Mouse (Mus musculus): ENCODE data around the gene Gls2. TPM values are rescaled to one million over a fixed set of nuclear protein-coding genes. Genes with fewer than 3 reads are reported as not detected.
"Not testable (repeated sequence)": the region's sequence is repeated elsewhere in the genome, so short reads cannot be mapped to it uniquely, and the experiment has no call there.

Gene Gls2
- polyA plus RNA-seq, 1 experiment = 24.3 TPM

- no peaks in the 10 kb centered on the region for H3K27me3 ChIP-seq (ENCODE audit: control insufficient read depth, insufficient read depth, low read length, poor library complexity, severe bottlenecking)
- H3K9ac ChIP-seq (ENCODE audit: low read depth, poor library complexity, severe bottlenecking) = peak overlapping the region; percentile 40; the same call in 1 of the 2 replicates
- TF ChIP-seq CTCF (IDR thresholded peaks at IDR 0.05; ENCODE audit: low read depth, low read length) (no peak), EP300 (IDR thresholded peaks at IDR 0.05; ENCODE audit: insufficient read depth, low read depth, low read length) (no peak), POLR2A (IDR thresholded peaks at IDR 0.05; ENCODE audit: insufficient read depth, low read length) (no peak)
- no peaks in the 10 kb centered on the region for H3K36me3 ChIP-seq (ENCODE audit: control insufficient read depth, insufficient read depth, low read length, poor library complexity, severe bottlenecking)
- H3K4me3 ChIP-seq (ENCODE audit: low read depth, low read length) = no peak overlapping the region
- H3K4me1 ChIP-seq (ENCODE audit: control insufficient read depth, insufficient read depth, low read length) = no peaks in the 10 kb centered on the region
- H3K9me3 ChIP-seq (replicated peaks; ENCODE audit: control insufficient read depth, insufficient read depth, low read length, poor library complexity, severe bottlenecking) = no peaks in the 10 kb centered on the region
- H3K27ac ChIP-seq (ENCODE audit: insufficient read depth, low read length) = peak overlapping the region; percentile 74
These were observed 27.2 kb upstream of the Gls2 start for GRCm38 (mm10) chr10:128167091-128167490.

- H3K4me1 ChIP-seq (ENCODE audit: control insufficient read depth, insufficient read depth, low read length); H3K27me3 ChIP-seq (ENCODE audit: control insufficient read depth, insufficient read depth, low read length, poor library complexity, severe bottlenecking); H3K36me3 ChIP-seq (ENCODE audit: control insufficient read depth, insufficient read depth, low read length, poor library complexity, severe bottlenecking); H3K4me3 ChIP-seq (ENCODE audit: low read depth, low read length); H3K9ac ChIP-seq (ENCODE audit: low read depth, poor library complexity, severe bottlenecking); H3K9me3 ChIP-seq (replicated peaks; ENCODE audit: control insufficient read depth, insufficient read depth, low read length, poor library complexity, severe bottlenecking): not testable (repeated sequence)
- 0 out of 2 replicates have a peak overlapping the region, but pooled peaks have one; percentile 55 for H3K27ac ChIP-seq (ENCODE audit: insufficient read depth, low read length)
These were observed 22.9 kb upstream of the Gls2 start for GRCm38 (mm10) chr10:128171348-128171747.

GRCm38 (mm10) chr10:128175302-128175701 lies 19.0 kb upstream of the Gls2 start:
- no peaks in the 10 kb centered on the region for H3K27me3 ChIP-seq (ENCODE audit: control insufficient read depth, insufficient read depth, low read length, poor library complexity, severe bottlenecking)

DNA sequence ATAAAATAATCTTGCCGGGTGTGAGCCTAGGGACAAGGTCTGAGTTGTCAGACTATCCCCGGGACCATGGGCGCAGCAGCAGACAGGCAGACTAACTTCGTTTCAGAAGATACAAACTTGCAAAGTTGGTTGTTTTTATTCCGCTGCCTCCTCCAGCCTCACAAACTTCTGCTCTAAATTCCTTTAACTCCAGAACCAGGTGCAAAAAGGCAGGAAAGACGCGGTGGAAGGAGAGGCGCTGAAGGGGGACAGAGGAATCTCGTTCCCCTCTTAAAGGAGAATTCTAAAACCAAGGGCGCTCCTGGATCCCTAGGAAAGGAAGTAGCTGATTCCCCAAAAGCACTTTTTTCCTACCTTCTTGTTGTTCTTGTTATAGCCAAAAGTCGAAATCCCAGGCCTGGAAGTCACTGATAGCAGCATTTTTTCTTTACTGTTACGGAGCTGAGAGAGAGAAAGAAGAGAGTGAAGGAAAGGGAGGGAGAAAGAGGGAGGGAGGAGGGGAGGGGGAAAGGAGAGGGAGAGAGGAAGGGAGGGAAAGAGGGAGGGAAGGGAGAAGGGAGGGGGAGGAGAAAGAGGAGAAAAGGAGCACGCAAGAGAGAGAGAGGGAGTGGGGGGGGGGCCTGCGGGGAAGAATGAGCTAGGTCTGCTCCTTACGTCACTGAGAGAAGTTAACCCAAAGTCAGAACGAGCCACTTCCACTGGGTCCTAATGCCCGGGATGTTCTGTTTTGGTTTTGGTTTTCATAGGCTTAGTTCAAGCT lies 18.1 kb upstream of the Gls2 start:
- Histone ChIP-seq H3K4me3 (ENCODE audit: low read depth, low read length) (peak overlapping the region; percentile 90), H3K9ac (ENCODE audit: low read depth, poor library complexity, severe bottlenecking) (peak overlapping the region; percentile 82), H3K36me3 (ENCODE audit: control insufficient read depth, insufficient read depth, low read length, poor library complexity, severe bottlenecking) (no peaks in the 10 kb centered on the region), H3K27me3 (ENCODE audit: control insufficient read depth, insufficient read depth, low read length, poor library complexity, severe bottlenecking) (no peaks in the 10 kb centered on the region), H3K27ac (ENCODE audit: insufficient read depth, low read length) (peak overlapping the region; percentile 85), H3K4me1 (ENCODE audit: control insufficient read depth, insufficient read depth, low read length) (no peaks in the 10 kb centered on the region), H3K9me3 (replicated peaks; ENCODE audit: control insufficient read depth, insufficient read depth, low read length, poor library complexity, severe bottlenecking) (no peaks in the 10 kb centered on the region)
- TF ChIP-seq POLR2A (IDR thresholded peaks at IDR 0.05; ENCODE audit: insufficient read depth, low read length) (no peak), CTCF (IDR thresholded peaks at IDR 0.05; ENCODE audit: low read depth, low read length) (no peak), EP300 (IDR thresholded peaks at IDR 0.05; ENCODE audit: insufficient read depth, low read depth, low read length) (no peak)

More at GRCm38 (mm10) chr10:128175302-128175701, 19.0 kb upstream of the Gls2 start:
- peak overlapping the region; percentile 90 for H3K4me3 ChIP-seq (ENCODE audit: low read depth, low read length)
- 0 out of 2 replicates have a peak overlapping the region, but pooled peaks have one; percentile 85 for H3K27ac ChIP-seq (ENCODE audit: insufficient read depth, low read length)
- H3K9ac ChIP-seq (ENCODE audit: low read depth, poor library complexity, severe bottlenecking) = peak overlapping the region; percentile 82
- no peaks in the 10 kb centered on the region for H3K4me1 ChIP-seq (ENCODE audit: control insufficient read depth, insufficient read depth, low read length)
- no peak for TF ChIP-seq CTCF (IDR thresholded peaks at IDR 0.05; ENCODE audit: low read depth, low read length)
- no peak for TF ChIP-seq POLR2A (IDR thresholded peaks at IDR 0.05; ENCODE audit: insufficient read depth, low read length)
- no peak for TF ChIP-seq EP300 (IDR thresholded peaks at IDR 0.05; ENCODE audit: insufficient read depth, low read depth, low read length)
- H3K36me3 ChIP-seq (ENCODE audit: control insufficient read depth, insufficient read depth, low read length, poor library complexity, severe bottlenecking) = no peaks in the 10 kb centered on the region
- no peaks in the 10 kb centered on the region for H3K9me3 ChIP-seq (replicated peaks; ENCODE audit: control insufficient read depth, insufficient read depth, low read length, poor library complexity, severe bottlenecking)

- no peaks in the 10 kb centered on the region for H3K9me3 ChIP-seq (replicated peaks; ENCODE audit: control insufficient read depth, insufficient read depth, low read length, poor library complexity, severe bottlenecking)
- TF ChIP-seq EP300 (IDR thresholded peaks at IDR 0.05; ENCODE audit: insufficient read depth, low read depth, low read length) (no peak), POLR2A (IDR thresholded peaks at IDR 0.05; ENCODE audit: insufficient read depth, low read length) (no peak), CTCF (IDR thresholded peaks at IDR 0.05; ENCODE audit: low read depth, low read length) (no peak)
- H3K36me3 ChIP-seq (ENCODE audit: control insufficient read depth, insufficient read depth, low read length, poor library complexity, severe bottlenecking) = no peaks in the 10 kb centered on the region
- no peaks in the 10 kb centered on the region for H3K4me1 ChIP-seq (ENCODE audit: control insufficient read depth, insufficient read depth, low read length)
- H3K9ac ChIP-seq (ENCODE audit: low read depth, poor library complexity, severe bottlenecking) = no peak overlapping the region
- no peak overlapping the region for H3K27ac ChIP-seq (ENCODE audit: insufficient read depth, low read length)
- H3K4me3 ChIP-seq (ENCODE audit: low read depth, low read length) = no peak overlapping the region
- H3K27me3 ChIP-seq (ENCODE audit: control insufficient read depth, insufficient read depth, low read length, poor library complexity, severe bottlenecking) = no peaks in the 10 kb centered on the region
These were observed 16.9 kb upstream of the Gls2 start for GRCm38 (mm10) chr10:128177316-128177715.

- Histone ChIP-seq H3K9ac (ENCODE audit: low read depth, poor library complexity, severe bottlenecking) (peak within 1 kb of the TSS; percentile 37), H3K4me3 (ENCODE audit: low read depth, low read length) (peak within 1 kb of the TSS; percentile 12; the same call in 1 of the 2 replicates), H3K9me3 (replicated peaks; ENCODE audit: control insufficient read depth, insufficient read depth, low read length, poor library complexity, severe bottlenecking) (no peaks in the 10 kb centered on the region), H3K27ac (ENCODE audit: insufficient read depth, low read length) (peak within 1 kb of the TSS; percentile 76), H3K27me3 (ENCODE audit: control insufficient read depth, insufficient read depth, low read length, poor library complexity, severe bottlenecking) (no peaks in the 10 kb centered on the region), H3K4me1 (ENCODE audit: control insufficient read depth, insufficient read depth, low read length) (peaks cover 3% of the 10 kb centered on the region), H3K36me3 (ENCODE audit: control insufficient read depth, insufficient read depth, low read length, poor library complexity, severe bottlenecking) (no peaks in the 10 kb centered on the region)
- TF ChIP-seq POLR2A (IDR thresholded peaks at IDR 0.05; ENCODE audit: insufficient read depth, low read length) (no peak), CTCF (IDR thresholded peaks at IDR 0.05; ENCODE audit: low read depth, low read length) (no peak), EP300 (IDR thresholded peaks at IDR 0.05; ENCODE audit: insufficient read depth, low read depth, low read length) (no peak)
These were observed 14.3 kb upstream of the Gls2 start, which contains the start of gene Rbms2 for GRCm38 (mm10) chr10:128179989-128180388. Gene Rbms2 (minus strand): TSS chr10:128180297.

Data from ES-Bruce4 (cell line).